Mouse (Mus musculus): ENCODE measurements around the gene Mapkapk5. TPM values are rescaled to one million over a fixed set of nuclear protein-coding genes. Genes with fewer than 3 reads are reported as not detected.

Gene Mapkapk5
- polyA plus RNA-seq (2012; rRNA removed): 27.1 and 28.6 TPM in 2 replicates

DNA sequence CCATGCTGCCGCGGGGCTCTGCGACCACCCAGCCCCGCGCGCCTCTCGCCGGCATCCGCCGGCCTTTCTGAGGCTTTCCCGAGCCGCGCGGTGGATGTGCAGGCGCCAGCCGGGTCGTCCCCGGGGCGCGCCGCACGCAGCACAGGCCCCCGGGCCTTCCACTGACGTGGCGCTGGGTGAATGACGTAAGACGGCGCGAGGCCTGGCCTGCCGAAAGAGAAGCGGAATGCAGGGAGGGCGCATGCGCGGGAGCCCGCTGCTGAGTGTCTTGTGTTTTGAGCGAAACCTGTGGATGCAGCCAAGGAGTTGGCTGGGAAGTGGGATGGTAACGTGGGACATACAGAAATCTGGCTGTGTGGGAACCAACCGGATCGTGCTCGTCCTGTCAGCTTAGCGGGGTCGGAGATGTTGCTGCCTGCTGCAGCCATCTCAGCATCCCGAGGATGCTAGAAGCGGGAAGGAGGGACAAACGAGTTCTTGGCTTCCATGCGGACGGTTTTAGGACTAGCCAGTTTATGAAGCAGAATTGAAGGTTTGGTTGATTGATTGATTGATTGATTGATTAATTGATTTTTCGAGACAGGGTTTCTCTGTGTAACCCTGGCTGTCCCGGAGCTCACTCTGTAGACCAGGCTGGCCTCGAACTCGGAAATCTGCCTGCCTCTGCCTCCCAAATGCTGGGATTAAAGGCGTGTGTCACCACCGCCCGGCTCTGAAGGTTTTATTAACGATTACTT lies at the start of gene Mapkapk5:
Gene Mapkapk5 (minus strand): TSS at position 113 of the 737 bp plus-strand sequence.

DNA sequence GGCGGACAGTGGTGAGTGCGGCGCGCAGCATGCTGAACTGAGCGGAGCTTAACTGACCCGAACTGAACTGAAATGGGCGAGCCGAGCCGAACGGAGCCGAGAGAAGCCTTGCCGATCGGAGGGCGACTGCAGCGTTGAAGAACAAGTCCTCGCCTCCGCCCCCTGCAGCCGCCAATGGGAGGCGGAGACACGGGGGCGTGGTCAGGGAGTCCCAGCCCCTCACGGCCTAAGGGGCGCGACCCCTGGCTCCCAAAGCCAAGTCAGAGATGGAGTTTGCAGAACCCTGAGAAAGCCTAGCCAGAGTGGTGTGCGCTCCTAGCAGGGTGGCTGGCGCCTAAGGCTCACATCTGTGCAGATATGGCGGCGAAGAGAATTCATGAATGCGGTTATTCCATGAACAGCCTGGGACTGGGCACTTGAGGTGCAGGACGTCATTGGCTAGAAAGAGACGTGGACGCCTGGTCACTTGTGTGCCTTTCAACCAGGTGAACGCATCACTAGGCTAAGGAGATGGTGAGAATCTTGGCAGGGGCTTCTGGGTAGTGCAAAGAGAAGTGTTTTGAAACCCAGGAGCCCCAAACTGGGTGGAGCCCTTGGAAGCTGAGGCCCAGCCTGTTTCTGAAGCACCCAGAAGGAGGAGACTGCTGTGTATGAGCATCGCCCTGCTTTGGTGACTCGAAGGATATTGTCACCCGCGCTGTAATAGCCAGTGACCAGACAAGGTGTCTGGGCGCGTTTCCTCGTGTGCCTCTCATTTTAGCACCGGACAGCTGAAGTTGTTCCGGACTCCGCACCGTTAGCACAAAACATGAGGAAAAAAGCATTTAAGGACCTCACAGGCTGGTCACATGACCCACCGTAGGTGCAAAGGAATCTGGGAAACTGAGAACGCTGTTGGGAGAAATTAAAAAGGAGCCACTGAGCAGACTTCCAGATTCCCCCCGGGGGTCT lies 48.0 kb upstream of the Mapkapk5 start, which contains the start of gene Aldh2:
Gene Aldh2 (minus strand): TSS at position 374 of the 951 bp plus-strand sequence.

GRCm38 (mm10) chr5:121544910-121545792 lies 554 bp downstream of the Mapkapk5 start, which contains the start of the genes Adam1a and Gm42878:
Gene Adam1a, minus strand, starts transcription at chr5:121545482.
Gene Gm42878, minus strand, starts transcription at chr5:121545482.

DNA sequence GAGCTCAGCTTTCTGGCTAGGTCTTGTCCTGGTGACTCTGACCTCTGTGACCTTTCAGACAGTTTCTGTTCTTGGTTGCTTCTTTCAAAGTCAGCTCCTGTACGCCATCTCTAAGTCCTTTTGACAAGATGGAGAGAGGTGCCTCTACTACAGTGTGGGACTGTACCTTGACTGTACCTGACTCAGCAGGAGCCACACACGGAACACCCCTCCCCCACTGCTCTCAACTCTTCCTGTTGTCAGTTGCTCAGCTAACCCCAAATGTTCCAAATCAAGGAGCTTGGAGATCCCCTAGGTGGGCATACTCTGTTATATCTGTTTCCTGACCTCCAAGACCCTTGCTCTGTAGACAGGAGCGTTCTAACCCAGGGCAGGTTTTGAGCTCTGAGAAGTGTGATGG lies 42.5 kb downstream of the Mapkapk5 start, which contains the start of gene Adam1b:
Gene Adam1b (minus strand): TSS at position 205 of the 400 bp plus-strand sequence.

Other genes with a start within 250 kb of the Mapkapk5 start
- gene Trafd1, start 160.3 kb downstream of the Mapkapk5 start, polyA plus RNA-seq (2012; rRNA removed): 46.5 and 59.0 TPM in 2 replicates
- 5.0 and 5.1 TPM in 2 replicates for gene Naa25, start 148.0 kb downstream of the Mapkapk5 start, polyA plus RNA-seq (2012; rRNA removed)
- gene Tmem116, start 94.0 kb downstream of the Mapkapk5 start, polyA plus RNA-seq (2012; rRNA removed): 1.5 and 7.2 TPM in 2 replicates
- gene Erp29, start 93.4 kb downstream of the Mapkapk5 start, polyA plus RNA-seq (2012; rRNA removed): 35.2 and 37.5 TPM in 2 replicates
- gene Adam1b, start 42.5 kb downstream of the Mapkapk5 start, polyA plus RNA-seq (2012; rRNA removed): not detected in 2 replicates
- 2.6 and 3.7 TPM in 2 replicates for gene Adam1a, start 423 bp downstream of the Mapkapk5 start, polyA plus RNA-seq (2012; rRNA removed)
- gene Gm42878, start 423 bp downstream of the Mapkapk5 start, polyA plus RNA-seq (2012; rRNA removed): 0.20 TPM in 1 of 2 replicates, not detected in the other
- gene Aldh2, start 47.9 kb upstream of the Mapkapk5 start, polyA plus RNA-seq (2012; rRNA removed): 1,286 and 1,374 TPM in 2 replicates
- gene Acad12, start 73.0 kb upstream of the Mapkapk5 start, polyA plus RNA-seq (2012; rRNA removed): 7.0 and 7.8 TPM in 2 replicates
- gene Acad10, start 114.6 kb upstream of the Mapkapk5 start, polyA plus RNA-seq (2012; rRNA removed): 8.2 and 8.7 TPM in 2 replicates
- gene Brap, start 114.7 kb upstream of the Mapkapk5 start, polyA plus RNA-seq (2012; rRNA removed): 23.1 and 27.9 TPM in 2 replicates
- 110 and 127 TPM in 2 replicates for gene Atxn2, start 165.4 kb upstream of the Mapkapk5 start, polyA plus RNA-seq (2012; rRNA removed)